In genomic region chr9:75558360-75558759, GRCm38 (mm10) we compare ENCODE assay signal across 8 mouse cellular contexts. TPM values are rescaled to one million over a fixed set of nuclear protein-coding genes. Genes with fewer than 3 reads are reported as not detected.
DNase-seq lines count a peak whose midpoint lies in the region; ATAC-seq and TF ChIP-seq lines count a peak whose summit lies in the region.

No protein-coding gene starts in this region.

- no peaks in the 10 kb centered on the region for H3K27me3 ChIP-seq in kidney, embryonic 16.5 days (ENCODE audit: insufficient read depth, low read length)
- no peaks in the 10 kb centered on the region for H3K27me3 ChIP-seq in intestine, embryonic 14.5 days (replicated peaks; ENCODE audit: control insufficient read depth, insufficient read depth, low read length)
- H3K27me3 ChIP-seq in myocyte (ENCODE audit: control insufficient read depth, insufficient read depth, insufficient read length), result no peaks in the 10 kb centered on the region

- peak overlapping the region; percentile 94 for H3K27ac ChIP-seq in kidney, embryonic 16.5 days (ENCODE audit: low read length)
- peak overlapping the region; percentile 91; the same call in 1 of the 2 replicates for H3K27ac ChIP-seq in intestine, embryonic 14.5 days (ENCODE audit: low read depth)

- DNase-seq in kidney, adult 8-10 months, result no peak
- DNase-seq in intestine, embryonic 14.5 days (ENCODE audit: low spot score), result no peak
- no peak for DNase-seq in layer of hippocampus, postnatal 14 days (ENCODE audit: low spot score in 2 of 2)
- no peak for DNase-seq in gastrocnemius, postnatal 4 days (ENCODE audit: low spot score in 2 of 2)
- no peak for DNase-seq in layer of hippocampus, adult 11-12 months (ENCODE audit: low spot score)

- peaks cover 40% of the 10 kb centered on the region for H3K79me2 ChIP-seq in myocyte (ENCODE audit: control insufficient read depth, insufficient read depth)

- H3K4me1 ChIP-seq in kidney, embryonic 16.5 days (ENCODE audit: insufficient read depth, low read length), result peaks cover 21% of the 10 kb centered on the region
- 0 out of 2 replicates have a peak, but pooled peaks cover 9% of the 10 kb centered on the region for H3K4me1 ChIP-seq in intestine, embryonic 14.5 days (replicated peaks; ENCODE audit: control insufficient read depth, insufficient read depth, low read length)

- no peaks in the 10 kb centered on the region for H3K36me3 ChIP-seq in kidney, embryonic 16.5 days (ENCODE audit: insufficient read depth, low read length)
- no peaks in the 10 kb centered on the region for H3K36me3 ChIP-seq in intestine, embryonic 14.5 days (ENCODE audit: control insufficient read depth, insufficient read depth, low read length)
- H3K36me3 ChIP-seq in myocyte (ENCODE audit: control insufficient read depth, insufficient read depth), result no peaks in the 10 kb centered on the region

- no peaks in the 10 kb centered on the region for H3K9me3 ChIP-seq in kidney, embryonic 16.5 days (ENCODE audit: low read length)
- H3K9me3 ChIP-seq in intestine, embryonic 14.5 days (ENCODE audit: control insufficient read depth, low read length), result no peaks in the 10 kb centered on the region

- WGBS in kidney, embryonic 16.5 days, result 6% methylated on average over 3 of the region's 3 CpGs
- WGBS in intestine, embryonic 14.5 days, result 12% methylated on average over 3 of the region's 3 CpGs

- H3ac ChIP-seq in myocyte (ENCODE audit: control insufficient read depth, insufficient read length), result peak overlapping the region; percentile 54

- ATAC-seq in kidney, embryonic 16.5 days (ENCODE audit: low FRiP score, low TSS enrichment), result no peak
- ATAC-seq in common myeloid progenitor, adult 5-6 weeks (replicated peaks; ENCODE audit: low read depth, poor library complexity, severe bottlenecking), result 0 out of 2 replicates have a peak, but pooled peaks have one; percentile 1
- ATAC-seq in intestine, embryonic 14.5 days (replicated peaks; ENCODE audit: low FRiP score, low TSS enrichment, low read depth), result no peak

- peak overlapping the region; percentile 77 for H3K9ac ChIP-seq in kidney, embryonic 16.5 days (replicated peaks; ENCODE audit: low read length)
- H3K9ac ChIP-seq in intestine, embryonic 14.5 days (ENCODE audit: low read length), result peak overlapping the region; percentile 75

- peak overlapping the region; percentile 69 for H3K4me3 ChIP-seq in kidney, embryonic 16.5 days (ENCODE audit: low read length)
- peak overlapping the region; percentile 79 for H3K4me3 ChIP-seq in intestine, embryonic 14.5 days (ENCODE audit: low read depth, low read length)
- peak overlapping the region; percentile 61 for H3K4me3 ChIP-seq in myocyte

- peak overlapping the region; percentile 79 for H3K4me2 ChIP-seq in kidney, embryonic 16.5 days (replicated peaks; ENCODE audit: low read depth, low read length)
- H3K4me2 ChIP-seq in intestine, embryonic 14.5 days (ENCODE audit: low read length), result peak overlapping the region; percentile 53
- peak overlapping the region; percentile 68 for H3K4me2 ChIP-seq in myocyte (ENCODE audit: low read depth)

- TF ChIP-seq POLR2A in myocyte (IDR thresholded peaks at IDR 0.05; ENCODE audit: insufficient read length, low read depth), result no peak

TF ChIP-seq in myocyte, 11 proteins besides CTCF, POLR2A, EP300 and RAD21:
- no peak for TF ChIP-seq USF1 (IDR thresholded peaks at IDR 0.05; ENCODE audit: low read depth)
- no peak for TF ChIP-seq TCF3 (IDR thresholded peaks at IDR 0.05; ENCODE audit: insufficient read length, low read depth)
- TF ChIP-seq POLR2AphosphoS2 (IDR thresholded peaks at IDR 0.05; ENCODE audit: insufficient read length, low read depth), result no peak
- no peak for TF ChIP-seq TCF12 (IDR thresholded peaks at IDR 0.05; ENCODE audit: insufficient read depth, poor library complexity, severe bottlenecking)
- no peak for TF ChIP-seq SRF (IDR thresholded peaks at IDR 0.05; ENCODE audit: control insufficient read depth, insufficient read length, low read depth)
- TF ChIP-seq MYOG (IDR thresholded peaks at IDR 0.05; ENCODE audit: control insufficient read depth in 1 of 3, insufficient read depth in 1 of 3, insufficient read length in 2 of 3, low read depth in 2 of 3), result no peak
- TF ChIP-seq CEBPB (IDR thresholded peaks at IDR 0.05; ENCODE audit: insufficient read depth, poor library complexity, severe bottlenecking), result no peak
- TF ChIP-seq MAX (IDR thresholded peaks at IDR 0.05; ENCODE audit: low read depth), result no peak

RNA-seq across cellular contexts. Expression of gene Tmod3, which starts 1.1 kb away (rescaled TPM):
- polyA plus RNA-seq in kidney, embryonic 16.5 days (2015; fragmentation: Nextera tagmentation; extraction: Ambion mirVana), result 157 and 167 TPM in 2 replicates
- total RNA-seq in common myeloid progenitor, adult 5-6 weeks (2017), result 73.1 and 81.4 TPM in 2 replicates
- polyA plus RNA-seq in intestine, embryonic 14.5 days (2014; fragmentation: Nextera tagmentation; extraction: Ambion mirVana), result 89.2 and 92.5 TPM in 2 replicates
- 12.9 TPM for polyA plus RNA-seq in myocyte (2012; fragmentation: generic; extraction: Trizol)
- 10 to 100 TPM; 51.5 to 61.4 TPM for total RNA-seq in layer of hippocampus, postnatal 14 days (2021)
- 10 to 100 TPM; 52.4 to 59.7 TPM for total RNA-seq in gastrocnemius, postnatal 4 days (2021)

RNA-seq across cellular contexts. Expression of gene Tmod2, which starts 52.8 kb away (rescaled TPM):
- 19.7 and 20.8 TPM in 2 replicates for polyA plus RNA-seq in kidney, embryonic 16.5 days (2015; fragmentation: Nextera tagmentation; extraction: Ambion mirVana)
- not detected in 2 replicates for total RNA-seq in common myeloid progenitor, adult 5-6 weeks (2017)
- polyA plus RNA-seq in intestine, embryonic 14.5 days (2014; fragmentation: Nextera tagmentation; extraction: Ambion mirVana), result 17.6 and 21.3 TPM in 2 replicates
- 0.06 TPM for polyA plus RNA-seq in myocyte (2012; fragmentation: generic; extraction: Trizol)
- total RNA-seq in layer of hippocampus, postnatal 14 days (2021), result 100 to 1,000 TPM; 420 to 434 TPM
- 10 to 100 TPM; 22.5 to 28.1 TPM for total RNA-seq in gastrocnemius, postnatal 4 days (2021)

Comparison
In these comparisons a context has a peak if more than half of its experiments do, and no peak if none do; other contexts are left out.
1. RNA of gene Tmod2, which starts 52.8 kb away (total RNA-seq): 420 to 434 TPM in layer of hippocampus, postnatal 14 days and 22.5 to 28.1 TPM in gastrocnemius, postnatal 4 days; not detected in common myeloid progenitor, adult 5-6 weeks; every median in the first group is over 10 times any median in the second.
2. Peak in every context shown above with its lines, with median percentiles within 50 percentile points of each other: H3K4me2 ChIP-seq and H3K4me3 ChIP-seq.